Mouse (Mus musculus): ENCODE results near the gene Soat2.

The Soat2 gene

DNA sequence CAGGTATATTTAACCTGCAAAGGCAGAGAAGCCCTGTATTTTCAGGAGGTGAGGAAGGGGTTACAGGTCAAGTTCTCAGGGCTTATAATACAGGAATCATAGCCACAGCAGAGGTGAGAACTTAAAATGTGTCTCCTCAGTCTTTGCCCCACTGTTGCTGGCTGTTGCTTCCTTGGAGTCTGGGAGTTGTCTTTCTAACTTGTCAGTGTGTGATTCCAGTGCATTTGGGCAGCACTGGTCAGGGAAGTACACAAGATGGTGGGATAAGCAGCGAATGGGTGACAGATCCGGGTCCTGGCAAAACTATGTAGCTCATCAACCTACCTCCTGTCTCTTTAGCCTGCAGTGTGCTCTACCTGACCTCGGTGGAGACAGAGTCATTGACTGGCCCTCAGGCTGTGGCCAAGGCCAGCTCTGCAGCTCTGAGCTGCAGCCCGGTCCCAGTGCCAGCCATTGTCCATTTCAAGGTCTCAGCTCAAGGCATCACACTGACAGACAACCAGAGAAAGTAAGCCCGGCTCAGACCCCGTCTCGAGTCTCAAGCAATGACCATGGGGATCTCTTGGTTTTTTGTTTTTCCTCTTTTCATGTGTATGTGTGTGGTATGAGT, 35.6 kb upstream of the Soat2 start:
- no peak for DNase-seq (ENCODE audit: low read depth, low spot score)

GRCm38 (mm10) chr15:102115731-102116231, 34.5 kb upstream of the Soat2 start:
- no peak for DNase-seq (ENCODE audit: low read depth, low spot score)

DNA sequence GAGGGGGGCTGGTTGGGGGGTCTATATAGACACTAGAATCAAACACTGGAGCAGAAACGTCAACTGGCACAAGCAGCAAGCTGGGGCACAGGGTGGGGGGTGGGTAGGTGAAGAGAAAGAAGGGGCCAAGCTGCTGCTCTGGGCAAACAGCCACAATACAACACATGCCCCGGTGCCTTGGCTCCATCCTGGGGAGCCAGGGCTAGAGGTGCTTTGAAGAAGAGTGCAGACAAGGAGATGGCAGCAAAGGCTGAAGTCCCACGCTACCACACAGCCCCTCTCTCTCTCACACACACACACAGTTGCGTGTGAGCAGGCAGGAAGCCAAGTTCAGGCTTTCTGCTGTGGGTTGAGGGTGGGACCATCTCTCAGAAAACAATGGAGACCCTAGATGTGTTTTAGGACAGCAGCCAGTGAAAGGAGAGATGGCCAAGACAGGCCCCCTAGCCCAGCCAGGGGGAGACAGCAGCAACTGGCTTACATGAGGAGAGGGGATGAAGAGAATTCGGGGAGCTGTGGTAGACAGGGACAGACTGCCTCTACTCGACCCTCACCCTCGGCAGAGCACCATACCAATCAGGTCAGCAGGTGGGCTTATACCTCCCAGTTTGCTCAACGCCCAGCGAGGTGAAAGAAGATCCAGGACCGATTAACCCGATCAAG, 33.4 kb upstream of the Soat2 start:
- no peak for DNase-seq (ENCODE audit: low read depth, low spot score)

DNA sequence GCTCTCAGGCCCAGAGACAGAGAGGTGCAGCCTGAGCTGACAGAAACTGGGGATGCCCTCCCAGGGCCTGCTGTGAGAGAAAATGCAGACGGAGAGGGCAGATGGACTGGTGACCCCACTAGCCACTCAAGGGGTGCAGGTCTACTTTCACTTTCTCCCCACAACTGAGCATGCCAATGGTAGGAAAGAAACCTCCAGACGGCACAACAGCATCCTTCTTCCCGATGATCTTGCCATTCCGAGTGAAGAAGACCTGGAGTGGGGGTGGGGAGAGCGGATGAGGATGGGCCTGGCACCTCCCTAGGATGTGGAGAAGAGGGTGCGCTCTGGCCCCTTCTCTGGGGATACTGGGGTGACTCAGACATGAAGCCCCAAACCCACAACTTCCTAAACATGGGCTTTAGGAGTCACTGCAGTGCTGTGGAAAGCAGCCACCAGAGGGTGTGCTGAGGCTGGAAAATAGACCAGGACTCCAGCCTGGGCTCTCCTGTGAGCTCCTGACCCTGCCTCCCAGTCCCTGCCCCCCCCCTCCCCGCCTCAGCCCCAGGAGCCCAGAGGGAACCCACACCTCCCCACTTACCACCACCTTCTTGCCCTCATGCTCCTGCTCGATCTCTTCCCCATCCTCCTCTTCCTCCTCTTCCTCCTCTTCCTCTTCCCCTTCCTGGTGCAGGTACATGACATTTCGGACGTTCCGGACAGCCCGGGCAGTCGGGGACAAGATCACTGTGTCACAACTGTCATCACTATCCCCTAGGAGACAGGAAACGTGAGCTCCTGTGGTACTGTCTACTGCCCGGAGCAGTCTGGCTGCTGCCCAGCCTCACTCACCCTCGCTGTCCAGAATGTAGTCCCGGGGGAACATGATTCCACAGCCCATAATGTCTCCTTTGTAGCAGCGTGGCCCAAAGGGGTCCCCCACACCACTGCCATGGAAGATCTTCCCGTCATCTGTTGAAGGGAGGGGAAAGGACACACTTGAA, 32.6 kb upstream of the Soat2 start:
- DNase-seq (ENCODE audit: low read depth, low spot score): no peak

DNA sequence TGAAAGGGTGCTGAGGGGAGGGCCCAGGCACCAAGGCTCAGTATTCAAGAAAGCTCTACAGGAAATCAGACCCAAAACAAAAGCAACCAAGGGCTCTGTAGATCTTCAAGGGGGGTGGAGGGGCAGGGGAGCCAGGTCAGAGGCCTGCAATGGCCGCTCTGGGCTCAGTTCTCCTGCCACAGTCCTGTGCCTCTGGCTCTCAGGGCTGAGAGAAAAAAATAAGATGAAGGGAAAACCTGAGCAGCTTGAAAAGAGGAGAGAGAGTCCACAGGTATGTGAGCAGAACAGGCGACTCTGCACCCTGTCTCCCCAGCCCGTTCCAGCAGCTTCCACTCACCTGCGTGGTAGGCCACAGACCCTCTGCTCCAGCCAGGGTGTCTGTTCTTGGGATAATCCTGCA, 31.7 kb upstream of the Soat2 start:
- DNase-seq (ENCODE audit: low read depth, low spot score): no peak

- no peak for DNase-seq (ENCODE audit: low read depth, low spot score)
These were observed 31.1 kb upstream of the Soat2 start for GRCm38 (mm10) chr15:102119121-102119830.

DNA sequence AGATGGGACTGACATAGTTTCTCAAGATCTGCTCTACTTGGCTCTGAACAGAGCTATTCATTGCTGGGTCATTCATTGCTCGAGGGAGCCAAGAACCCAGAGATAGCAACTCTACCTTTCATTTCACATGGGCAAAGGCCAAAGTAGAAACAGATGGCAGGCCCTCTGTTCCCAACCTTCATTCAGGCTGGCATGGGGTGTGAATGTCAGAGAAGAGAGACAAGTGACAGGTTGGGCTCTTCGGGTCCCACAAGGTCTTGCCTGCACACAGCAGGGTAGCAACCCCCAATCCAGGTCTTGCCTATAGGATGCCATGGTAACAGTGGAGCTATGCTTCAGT, 30.5 kb upstream of the Soat2 start:
- DNase-seq (ENCODE audit: low read depth, low spot score): no peak

DNA sequence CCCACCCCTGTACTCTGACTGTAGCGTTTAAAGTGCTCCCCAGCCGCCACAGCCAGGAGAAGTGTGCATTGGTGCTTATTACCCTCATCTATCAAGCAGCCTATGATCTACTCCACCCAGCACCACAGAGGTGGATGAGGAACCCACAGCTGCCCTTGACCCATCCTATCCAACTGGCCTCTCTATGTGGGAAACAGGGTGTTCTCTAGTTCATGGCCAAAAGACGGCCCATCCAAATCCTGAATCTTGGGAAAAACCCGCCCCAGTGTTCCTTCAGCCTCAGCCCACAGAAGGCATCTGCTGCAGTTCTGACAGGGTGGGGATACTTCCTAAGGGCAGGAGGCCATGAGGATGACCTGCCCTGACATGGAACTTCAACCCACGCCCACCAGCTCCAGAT, 29.8 kb upstream of the Soat2 start:
- DNase-seq (ENCODE audit: low read depth, low spot score): peak; percentile 83

GRCm38 (mm10) chr15:102126303-102126702, 24.0 kb upstream of the Soat2 start:
- DNase-seq (ENCODE audit: low read depth, low spot score): no peak

GRCm38 (mm10) chr15:102133314-102133713, 17.0 kb upstream of the Soat2 start:
- DNase-seq (ENCODE audit: low read depth, low spot score): no peak

DNA sequence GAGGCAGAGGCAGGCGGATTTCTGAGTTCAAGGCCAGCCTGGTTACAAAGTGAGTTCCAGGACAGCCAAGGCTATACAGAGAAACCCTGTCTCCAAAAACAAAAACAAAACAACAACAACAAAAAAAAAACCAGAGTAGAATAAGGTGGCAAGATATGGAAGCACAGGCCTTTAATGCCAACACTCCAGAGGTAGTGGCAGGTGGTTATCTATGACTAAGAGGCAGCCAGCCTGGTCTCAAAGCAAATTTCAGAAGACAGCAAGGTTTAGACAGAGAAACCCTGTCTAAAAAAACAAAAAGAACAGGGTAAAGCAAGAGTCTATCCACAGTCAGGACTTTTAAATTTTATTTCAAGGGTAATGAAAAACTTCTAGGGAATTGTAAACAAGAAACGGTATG, 15.6 kb upstream of the Soat2 start:
- DNase-seq (ENCODE audit: low read depth, low spot score): no peak

DNA sequence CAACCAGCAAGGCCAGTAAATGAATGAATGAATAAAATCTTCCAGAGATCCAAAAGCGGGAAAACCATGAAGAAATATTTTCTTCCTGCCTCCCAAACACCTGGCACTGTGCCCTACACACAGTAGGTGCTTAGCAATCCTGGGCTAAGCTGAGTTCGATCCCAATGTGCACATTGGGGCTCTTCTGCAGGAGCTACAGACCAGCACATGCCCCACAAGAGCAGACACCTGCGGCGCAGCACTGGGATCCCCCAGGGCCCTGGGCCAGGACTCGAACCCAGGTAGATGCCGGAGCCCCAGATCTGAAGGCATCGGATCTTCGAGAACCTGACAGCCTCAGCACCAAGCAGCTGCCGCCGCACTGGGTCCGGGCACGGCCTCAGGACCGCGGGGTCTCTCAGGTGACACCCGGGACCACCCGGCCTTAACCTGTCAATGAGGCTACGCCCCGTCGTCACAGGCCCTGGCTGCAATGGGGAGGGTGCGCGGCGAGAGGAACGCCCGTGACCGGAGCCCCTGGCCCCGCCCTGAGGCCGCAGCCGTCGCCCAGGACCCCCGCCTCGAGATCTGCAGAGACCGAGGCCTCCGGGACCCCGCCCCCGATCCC, 14.7 kb upstream of the Soat2 start:
- no peak for DNase-seq (ENCODE audit: low read depth, low spot score)

DNA sequence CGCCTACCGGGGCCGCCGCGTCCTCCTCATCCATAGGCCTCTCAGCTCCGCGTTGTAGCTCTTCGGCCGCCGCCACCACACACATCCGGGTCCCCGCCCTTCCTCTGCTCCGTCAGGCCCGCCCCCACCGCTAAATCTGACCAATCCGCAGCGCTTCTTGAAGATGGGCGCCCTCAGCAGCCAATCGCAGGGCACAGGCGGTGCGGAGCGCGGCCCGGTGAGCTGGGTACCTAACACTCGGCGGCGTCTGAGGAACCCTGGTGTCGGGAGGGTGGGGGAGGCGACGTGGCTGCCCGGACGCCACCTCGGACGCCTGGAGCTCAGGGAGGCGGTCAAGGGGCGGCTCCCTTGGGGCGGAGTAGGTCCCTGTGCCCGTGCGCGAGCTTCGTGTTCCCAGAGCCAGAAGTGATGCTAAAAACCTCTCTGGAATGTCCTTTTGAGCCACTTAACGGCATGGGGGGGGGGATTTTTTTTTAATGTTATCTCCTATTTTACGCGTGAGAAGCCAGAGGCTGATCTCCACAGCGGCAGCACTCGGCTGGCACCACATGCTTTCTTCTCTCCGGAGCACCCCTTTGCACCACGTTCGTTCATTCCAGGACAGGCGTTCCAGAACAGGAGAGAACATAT, 14.1 kb upstream of the Soat2 start, which contains the start of gene Spryd3:
TSS of gene Spryd3 (minus strand) at position 106 of the 630 bp plus-strand sequence.
- peak; percentile 94 for DNase-seq (ENCODE audit: low read depth, low spot score)

DNA sequence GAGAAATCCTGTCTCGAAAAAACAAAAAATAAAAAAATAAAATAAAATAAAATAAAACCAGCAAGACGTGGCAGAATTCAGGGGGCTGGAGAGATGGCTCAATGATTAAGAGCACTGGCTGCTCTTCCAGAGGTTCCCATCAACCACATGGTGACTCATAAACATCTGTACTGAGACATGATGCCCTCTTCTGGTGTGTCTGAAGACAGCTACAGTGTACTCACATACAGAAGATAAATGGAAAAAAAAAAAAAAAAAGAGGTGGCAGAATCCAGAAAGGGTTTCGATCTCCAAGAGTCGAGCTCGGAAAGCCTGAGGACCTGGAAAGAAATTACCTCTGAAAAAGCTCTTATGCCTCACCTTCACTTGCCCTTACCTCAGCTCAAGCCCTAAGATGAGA, 9.2 kb upstream of the Soat2 start:
- DNase-seq (ENCODE audit: low read depth, low spot score): no peak

DNA sequence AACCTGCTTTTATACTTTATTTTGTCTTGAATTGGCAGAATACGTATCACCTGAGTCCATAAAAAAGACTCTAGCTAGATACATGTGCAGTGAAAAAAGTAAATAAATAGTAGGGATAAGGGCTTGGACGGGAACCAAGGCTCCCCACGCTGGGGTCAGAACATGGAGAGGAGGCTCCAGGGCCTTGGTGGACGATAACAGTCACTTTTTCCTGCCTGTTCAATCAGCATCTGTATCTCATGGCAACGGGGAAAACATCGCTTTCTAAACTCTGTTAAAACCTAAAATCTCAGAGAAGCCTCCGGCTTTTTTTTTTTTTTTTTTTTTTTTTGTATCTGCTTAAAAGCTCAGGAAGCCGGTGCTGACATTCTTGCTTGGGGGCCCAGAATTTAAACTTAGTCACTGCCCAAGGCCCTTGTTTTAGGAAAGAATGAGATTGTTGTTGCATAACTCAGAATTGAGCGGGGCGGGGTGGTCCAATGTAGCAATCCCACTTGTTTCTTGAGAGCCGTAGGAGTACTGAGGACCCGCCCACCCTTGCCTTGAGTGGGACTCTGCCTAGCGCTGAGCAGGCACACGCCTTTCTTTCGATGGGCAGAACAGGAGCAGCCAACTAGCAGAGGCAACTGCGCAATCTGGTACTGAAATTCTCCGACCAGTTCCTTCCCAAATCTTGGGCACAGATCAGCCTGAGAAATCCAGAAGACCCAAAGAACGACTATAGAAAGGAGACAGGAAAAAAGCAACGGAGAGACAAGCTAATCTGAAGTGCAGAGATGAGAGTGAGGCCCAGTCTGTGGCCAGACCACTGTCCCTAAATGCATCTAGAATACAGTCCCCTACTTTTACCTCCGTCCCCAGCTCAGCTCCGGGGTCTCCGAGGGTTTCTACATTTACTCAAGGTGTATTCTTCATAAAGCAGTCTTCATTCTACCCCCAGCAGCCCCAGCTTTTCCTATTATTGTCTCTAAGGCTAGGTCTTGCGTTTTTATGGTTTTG, 7.1 kb upstream of the Soat2 start:
- peak; percentile 75 for DNase-seq (ENCODE audit: low read depth, low spot score)

GRCm38 (mm10) chr15:102144274-102144711, 6.0 kb upstream of the Soat2 start, which contains the start of gene Igfbp6:
TSS of gene Igfbp6 (plus strand) at chr15:102144362.
- DNase-seq (ENCODE audit: low read depth, low spot score): peak; percentile 57

- DNase-seq (ENCODE audit: low read depth, low spot score): no peak
These were observed 5.6 kb upstream of the Soat2 start for GRCm38 (mm10) chr15:102144726-102145125.

DNA sequence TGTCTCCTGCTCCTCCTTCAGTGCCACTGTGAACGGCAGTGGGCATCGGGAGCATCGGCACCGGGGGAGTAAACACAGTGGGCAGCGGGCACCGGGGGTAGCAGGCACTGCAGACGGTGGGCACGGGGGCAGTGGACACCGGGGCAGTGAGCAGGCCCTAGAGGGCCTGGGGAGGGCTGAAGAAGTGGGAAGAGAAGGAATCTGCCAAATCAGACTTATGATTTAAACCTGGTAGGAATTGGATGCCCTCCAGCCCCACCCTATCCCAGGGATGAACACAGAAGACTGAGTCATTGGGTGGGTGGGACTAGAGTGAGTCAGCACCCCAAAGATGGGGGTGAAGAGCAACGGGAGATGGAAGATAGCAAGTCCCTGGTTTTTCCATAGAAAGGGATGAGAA, 5.0 kb upstream of the Soat2 start:
- peak; percentile 69 for DNase-seq (ENCODE audit: low read depth, low spot score)

DNA sequence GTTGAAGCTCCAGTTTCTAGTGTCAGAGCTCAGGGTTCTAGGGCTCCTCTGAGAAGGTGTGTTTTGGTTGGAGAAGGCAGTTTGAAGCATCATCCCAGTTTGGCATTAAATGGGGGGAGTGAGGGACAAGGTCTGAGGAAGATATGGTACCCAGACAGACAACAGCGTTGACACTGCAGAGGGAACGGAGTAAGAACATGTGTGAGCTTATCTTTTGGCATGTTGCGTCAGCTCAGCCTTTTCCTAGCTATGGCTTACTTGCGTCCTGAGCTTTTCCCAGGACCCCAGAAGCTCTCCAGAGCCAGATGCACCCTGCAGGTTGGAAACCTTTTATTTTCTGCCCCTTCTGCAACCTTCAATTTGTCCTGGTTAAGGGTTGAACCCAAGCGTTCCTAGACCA, 4.2 kb upstream of the Soat2 start:
- no peak for DNase-seq (ENCODE audit: low read depth, low spot score)
